Mouse (Mus musculus): ENCODE measurements around the gene Vps37b. TPM values are rescaled to one million over a fixed set of nuclear protein-coding genes. Genes with fewer than 3 reads are reported as not detected.
A peak's percentile ranks its signal among the peaks of the same experiment; 100 is the strongest.

Gene Vps37b
- total RNA-seq, 4 experiments from 2014 or later = 76.1 to 101 (median 91.9) TPM

DNA sequence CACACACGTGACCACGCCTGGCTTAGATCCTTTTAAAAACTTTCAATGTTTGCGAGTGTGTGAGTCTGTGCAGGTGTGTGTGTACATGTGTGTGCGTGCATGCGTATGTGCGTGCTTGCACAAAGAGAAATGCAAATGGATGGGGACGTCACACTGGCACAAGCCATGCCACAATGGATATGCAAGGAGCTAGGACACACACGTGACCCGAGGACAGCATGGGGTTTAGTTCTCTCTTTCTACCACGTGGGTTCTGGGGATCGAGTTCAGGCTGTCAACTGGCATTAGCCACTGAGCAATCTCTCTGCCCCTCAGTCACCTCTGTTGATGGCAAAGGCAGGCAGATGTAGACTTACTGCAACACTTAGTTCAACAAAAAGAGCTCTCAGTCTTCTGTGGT lies 10.4 kb downstream of the Vps37b start:
- DNase-seq = no peak

DNA sequence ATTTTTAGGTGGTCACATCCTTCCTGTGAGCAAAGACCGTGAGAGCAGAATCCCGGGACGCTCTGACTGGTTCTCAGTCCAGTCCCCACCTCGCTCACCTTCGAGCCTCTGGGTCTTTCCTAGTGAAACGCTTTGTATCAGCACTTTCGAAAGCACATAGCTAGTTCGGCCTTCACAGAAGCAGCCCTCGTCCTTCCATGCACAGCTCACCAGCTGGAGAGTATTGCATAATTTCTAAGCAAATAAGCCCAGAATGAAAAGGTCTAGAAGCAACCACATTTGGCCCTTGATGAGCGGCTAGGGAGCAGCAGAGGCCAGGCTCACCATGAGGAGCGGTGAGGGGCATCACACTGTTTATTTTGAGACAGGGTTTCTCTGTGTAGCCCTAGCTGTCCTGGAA lies 10.9 kb downstream of the Vps37b start:
- peak; percentile 66 for DNase-seq

DNA sequence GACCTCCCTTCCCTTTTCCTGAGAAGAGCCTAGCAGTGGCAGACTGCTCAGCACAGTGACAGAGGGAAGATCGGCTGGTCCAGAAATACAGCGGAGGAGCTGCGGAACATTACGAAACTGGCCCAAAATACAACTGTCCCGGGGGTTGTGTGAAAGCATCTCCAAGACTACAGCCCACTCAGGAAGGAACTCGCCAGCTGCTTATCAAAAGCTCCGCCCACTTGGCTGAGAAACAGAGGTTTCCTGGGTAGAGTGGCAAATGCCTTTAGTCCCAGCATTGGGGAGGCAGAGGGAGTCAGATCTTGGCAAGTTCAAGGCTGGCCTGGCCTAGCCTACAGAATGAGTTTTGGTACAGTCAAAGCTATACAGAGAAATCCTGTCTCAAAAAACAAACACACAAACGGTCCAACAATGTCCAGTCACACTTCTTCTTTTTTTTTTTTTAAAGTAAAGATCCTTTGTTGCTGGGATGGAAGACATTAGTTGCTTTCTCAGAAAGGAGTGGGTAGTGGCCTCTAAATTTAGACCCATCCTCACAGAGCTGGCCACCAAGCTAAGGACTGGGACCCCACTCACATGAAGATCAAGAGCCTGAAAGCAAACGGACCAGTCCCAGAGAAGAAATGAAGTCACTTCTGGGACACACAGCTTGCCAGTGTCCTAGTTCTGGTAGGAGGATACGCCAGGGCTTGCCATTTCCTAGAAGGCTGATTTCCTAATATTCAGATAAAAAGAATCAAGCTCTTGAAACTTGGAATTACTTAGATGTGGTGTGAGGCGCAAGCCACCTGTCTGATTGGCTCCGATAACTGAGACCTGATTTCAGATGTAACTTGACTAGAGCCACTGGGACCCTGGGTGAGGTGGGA lies 12.5 kb downstream of the Vps37b start:
- peak; percentile 85 for DNase-seq

DNA sequence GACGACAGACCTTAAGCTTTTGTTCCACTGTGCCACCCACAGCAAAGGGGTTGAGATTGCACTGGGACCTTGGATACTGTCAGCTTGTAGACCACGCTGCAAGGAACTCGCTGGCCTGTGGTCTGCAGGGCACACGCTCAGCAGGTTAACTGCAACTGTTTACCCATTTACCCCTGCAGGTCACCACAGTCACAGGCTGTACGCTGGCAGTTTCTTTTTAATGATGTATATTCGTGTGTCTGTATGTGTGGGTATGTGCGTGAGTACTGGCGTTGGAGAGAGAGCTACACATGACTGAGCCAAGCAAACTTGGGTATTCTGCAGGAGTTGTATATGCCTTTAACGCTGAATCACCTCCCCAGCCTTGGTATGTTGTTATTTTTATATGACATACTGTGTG lies 13.4 kb downstream of the Vps37b start:
- DNase-seq = no peak

DNA sequence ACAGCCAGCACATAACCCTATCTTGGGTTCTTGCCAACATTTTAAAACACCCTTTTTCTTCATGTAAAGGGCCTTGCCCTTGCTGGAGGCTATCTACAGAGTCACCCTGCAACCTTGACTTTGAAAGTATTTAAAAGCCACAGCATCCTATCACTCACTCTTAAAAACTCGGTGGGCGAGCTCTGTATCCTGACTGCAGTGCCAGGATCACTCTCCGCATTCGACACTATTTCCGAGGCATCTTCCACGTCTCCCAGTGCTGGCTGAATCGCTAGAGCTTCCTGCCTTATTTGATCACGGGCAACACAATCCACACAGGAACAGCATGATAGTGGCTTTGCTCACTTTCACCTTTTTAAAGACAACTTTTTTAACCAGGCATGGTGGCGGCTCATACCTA lies 14.1 kb downstream of the Vps37b start:
- no peak for DNase-seq

DNA sequence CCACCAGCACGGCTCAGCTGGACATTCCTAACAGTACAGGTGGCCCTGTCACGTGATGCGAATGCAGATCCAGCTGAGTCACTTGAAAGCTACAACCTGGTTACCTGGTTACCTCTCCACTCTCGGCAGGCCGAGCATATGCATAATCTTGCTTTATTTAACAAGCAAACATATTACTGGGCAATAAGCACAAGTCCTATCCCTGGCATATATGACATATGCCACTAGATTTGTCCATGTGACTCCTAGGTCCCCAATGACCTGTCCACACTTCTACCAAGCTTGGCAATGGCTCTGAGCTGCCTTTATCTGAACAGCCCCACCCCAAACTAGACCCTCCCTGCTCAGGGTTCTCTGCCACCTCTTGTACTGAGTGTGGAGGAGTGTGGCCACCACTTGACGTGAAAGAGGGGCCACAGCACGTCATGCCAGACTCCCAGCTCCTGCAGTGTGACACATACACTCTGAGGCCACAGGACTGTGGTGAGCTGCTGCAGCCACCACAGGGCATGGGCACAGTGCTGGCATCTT lies 15.7 kb downstream of the Vps37b start:
- no peak for DNase-seq

DNA sequence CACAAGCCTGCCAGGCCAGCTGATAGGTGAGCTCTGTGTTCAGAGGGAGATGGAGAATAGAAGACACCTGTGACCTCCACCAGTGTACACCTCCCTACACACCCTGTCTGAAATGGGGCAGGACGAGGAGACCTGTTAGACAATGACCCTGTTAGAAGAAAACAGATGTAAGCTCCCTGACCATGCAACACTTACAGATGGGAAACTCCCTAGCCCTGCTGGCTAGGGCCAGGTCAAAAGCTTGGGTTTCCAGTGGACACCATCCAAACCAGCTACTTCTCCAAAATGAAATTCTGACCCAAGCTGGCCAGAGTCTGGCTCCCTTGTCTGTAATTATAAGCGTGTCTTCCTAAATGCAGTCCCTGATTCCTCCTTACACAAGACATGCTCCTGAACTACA lies 16.3 kb downstream of the Vps37b start:
- no peak for DNase-seq

DNA sequence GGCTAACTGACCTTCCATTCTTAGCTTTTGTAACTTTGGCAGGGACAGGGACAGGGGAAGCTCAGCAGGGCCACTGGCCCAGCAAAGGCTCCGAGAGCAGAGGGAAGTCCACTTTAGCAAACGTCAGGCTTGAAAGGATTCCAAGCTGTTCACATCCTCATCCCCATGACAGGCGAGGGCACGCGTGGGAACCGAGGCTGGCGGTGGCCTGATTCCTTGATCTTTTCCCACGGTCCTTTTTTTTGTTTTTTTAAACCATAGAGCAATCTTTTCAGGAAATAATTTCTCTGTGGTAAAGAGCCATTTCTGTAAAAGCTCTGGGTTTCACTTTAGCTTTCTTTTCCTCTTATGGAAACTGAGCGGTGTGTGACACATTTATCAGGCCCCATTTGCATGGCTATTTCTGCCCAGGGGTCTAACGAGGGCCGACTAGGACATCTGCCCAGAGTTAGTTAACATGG lies 17.2 kb downstream of the Vps37b start:
- DNase-seq = peak; percentile 71

DNA sequence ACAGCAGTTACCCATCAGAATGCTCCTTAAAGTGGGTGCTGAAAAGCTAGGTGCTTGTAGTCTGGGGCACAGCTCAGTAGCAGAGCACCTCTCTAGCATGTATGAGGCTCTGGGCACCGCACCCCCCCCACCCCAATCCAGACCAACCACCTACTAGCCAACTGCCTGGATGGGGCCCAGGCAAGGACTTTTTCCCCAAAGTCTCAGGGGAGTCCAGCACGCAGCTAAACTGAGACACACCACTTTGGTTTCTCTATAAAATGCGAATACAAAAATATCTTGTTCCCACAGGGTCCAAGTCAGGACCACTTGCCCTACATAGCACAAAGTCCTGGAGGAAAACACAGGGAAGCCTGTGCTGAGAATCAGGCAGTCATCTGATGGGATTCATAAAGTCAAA lies 17.9 kb downstream of the Vps37b start:
- DNase-seq = no peak

DNA sequence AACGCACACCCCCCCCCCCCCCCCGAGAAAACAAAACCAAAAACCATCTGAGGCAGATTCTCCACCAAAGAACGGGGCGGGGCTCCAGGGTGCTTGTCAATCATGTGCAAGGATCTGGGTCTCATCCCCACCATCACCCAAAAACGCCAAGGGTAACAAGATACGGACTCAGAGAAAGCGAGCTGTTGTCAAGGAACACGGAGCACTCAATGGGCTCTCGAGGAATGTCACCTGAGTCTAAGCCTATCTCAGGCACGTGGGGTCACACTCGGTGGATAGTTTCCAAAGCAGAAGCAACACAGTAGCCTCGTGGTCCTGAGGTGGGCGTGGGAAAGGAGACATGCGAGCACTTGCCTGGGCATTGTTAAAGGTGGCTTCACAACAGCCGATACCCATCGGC lies 18.3 kb downstream of the Vps37b start:
- no peak for DNase-seq

DNA sequence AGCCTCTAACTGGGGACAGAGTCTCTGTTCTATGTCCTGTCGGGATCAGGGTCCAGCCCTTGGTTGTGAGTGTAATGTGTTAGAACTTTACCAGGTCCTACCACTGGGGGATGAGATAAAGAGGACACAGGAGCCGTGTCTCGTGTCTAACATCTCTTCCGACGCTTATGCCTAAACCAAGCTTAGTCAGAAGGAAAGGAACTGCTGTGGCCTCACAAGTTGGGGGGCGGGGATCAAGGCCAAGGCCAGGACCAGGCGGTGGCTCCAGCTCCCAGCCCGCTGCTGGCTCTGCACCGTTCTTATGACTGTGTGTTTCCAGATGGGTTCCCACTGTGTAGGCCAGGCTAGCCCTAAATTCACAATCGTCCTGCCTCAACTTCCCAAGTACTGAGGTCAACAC lies 19.2 kb downstream of the Vps37b start:
- DNase-seq = peak; percentile 68

DNA sequence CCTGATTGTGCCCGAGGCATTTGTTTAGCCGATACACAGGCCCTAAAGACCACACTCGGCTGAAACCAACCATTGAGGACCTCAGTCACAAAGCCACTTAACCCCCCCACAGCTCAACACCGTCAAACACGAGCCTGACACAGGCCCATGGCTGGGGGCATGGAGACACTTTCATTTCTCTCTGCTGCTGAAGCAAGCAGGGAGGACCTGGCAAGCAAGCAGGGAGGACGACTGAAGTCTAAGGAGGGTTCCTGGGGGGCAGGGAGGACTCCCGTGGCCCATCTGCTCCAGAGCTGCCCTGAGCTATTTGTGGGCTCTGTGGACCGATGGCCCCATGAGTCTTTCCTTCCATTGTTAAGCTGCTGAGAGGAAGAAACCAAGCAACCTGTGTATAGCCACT lies 20.1 kb downstream of the Vps37b start:
- DNase-seq = no peak

DNA sequence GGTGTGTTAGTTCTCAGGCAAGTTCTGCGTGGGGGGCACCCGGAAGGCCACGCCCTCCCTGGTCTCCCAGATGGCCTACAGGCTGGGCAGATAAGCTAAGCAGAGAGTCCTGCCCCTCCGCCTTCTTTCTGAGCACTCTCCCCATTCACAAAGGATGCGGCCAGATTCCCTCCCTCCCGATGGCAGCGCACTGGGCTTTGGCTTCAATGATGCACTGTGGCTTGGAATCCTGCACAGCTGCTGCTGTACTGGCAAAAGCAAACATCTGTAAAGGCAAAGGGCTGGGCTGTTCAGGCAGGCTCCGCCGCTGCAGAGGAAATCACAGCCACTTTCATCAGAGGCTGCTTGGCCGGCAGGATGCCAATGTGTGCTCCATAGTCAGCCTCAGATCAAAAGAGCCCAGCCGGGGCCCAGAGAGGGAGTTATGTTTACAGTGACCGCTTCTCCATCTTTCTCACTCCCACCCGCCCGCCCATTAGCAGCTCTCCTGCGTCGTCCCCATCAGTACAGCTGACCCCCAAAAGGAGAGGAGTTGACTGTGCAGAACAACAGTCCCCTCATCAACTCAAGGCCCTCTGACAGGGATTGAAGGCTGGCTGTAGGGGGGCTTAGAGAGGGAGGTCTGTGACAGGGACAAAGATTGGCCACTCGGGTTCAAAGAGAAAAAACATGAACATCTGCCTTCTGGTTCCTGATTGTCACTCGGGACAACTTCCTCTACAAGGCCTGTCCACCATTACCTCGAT lies 21.0 kb downstream of the Vps37b start:
- no peak for DNase-seq

DNA sequence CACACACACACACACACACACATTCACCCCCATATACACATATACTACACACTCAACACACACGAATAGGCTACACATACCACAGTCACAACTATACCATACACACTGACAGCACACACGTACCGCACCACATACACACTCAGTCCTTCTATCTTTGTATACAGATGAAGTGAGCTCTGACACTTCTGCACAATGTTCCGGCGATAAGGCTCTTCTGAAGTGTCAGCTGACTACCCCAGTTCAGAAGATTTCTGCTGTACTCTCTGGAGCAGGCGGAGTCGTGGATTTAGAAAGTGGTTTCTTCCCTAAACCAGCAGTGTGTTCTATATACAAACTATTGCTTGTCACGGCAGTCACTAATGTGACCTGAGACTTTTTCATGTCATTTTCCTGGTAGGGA lies 22.0 kb downstream of the Vps37b start:
- no peak for DNase-seq

DNA sequence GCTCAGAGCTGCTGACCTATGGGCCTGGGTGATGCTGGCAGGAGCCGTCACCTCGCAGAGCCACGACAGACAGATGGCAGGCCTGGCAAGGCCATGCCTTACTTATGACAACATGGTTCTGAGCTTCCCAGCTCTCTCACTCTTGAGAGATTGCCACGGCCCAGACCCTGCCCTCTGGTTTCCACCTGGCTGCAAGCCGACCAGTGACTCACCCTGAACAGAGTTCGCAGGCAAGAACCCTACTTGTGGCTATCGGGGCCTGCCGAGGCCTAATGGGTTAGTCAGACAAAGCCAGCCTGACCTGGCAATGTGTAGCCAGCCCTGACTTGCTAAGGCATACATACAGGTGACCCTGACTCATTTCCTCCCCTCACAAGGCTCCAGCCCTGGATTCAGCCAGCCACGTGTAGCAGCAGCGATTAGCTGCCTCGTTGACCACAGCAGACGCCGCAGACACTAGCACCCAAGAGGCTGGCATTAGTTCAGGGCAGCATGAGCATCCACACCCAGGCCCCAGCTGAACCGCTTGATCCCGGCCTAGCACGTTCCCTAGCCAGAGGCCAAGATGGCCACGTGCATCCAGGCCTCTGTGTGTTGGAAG lies 25.1 kb downstream of the Vps37b start:
- peak; percentile 98 for DNase-seq

DNA sequence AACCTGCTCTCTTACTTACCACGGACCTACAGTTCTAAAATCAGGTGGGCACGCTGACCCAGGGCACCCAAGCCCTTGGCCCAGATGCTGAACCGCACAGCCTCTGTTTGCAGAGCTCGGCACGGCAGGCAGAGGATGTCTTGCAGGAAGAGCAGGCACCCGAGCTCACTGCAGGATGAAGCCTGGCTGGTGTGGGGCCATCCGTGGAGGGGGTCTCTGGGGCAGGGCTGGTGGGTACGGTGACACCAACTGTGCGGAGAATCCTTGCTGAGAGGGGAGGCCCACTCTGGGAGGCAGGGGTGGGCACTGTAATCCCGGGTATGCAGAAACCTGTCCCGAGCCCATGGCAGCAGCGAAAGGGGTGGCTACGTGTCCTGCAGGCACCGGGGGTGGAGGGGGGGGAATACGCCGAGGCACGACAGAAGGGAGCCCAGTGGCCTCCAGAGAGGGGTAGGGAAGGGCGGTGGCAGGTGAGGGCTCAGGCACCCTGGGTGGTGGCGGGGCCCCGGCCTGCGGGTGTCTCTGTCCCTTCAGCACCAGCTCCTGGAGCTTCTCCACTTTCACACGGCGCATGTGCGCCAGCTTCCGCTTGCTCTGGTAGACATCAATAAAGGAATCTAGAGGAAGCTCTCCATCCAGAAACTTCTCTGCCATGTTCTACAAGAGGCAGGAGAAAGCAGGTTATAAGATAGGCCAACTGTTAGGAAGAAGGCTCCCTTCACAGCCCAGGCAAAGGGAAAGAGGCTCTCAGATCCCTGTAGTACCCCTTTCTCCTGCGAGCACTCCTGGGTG lies 25.8 kb downstream of the Vps37b start:
- no peak for DNase-seq

DNA sequence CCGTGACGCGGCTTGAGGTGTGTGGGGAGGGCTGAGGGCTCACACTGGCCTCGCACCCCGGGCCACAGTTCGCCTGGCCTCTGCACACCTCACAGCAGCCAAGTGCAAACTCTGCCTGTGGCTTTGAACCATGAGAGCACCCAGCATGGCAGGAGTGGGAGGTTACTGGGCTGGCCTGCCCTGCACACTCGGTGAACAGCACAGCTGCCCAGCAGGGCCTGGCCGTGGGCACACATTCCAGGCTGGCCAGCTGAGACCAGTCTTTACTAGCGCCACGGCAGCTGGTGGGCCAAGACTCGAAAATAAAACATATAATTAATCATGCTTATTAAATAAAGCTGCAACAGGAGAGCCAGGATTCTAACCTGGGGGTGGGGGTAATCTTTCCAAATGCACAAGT lies 26.5 kb downstream of the Vps37b start:
- no peak for DNase-seq

DNA sequence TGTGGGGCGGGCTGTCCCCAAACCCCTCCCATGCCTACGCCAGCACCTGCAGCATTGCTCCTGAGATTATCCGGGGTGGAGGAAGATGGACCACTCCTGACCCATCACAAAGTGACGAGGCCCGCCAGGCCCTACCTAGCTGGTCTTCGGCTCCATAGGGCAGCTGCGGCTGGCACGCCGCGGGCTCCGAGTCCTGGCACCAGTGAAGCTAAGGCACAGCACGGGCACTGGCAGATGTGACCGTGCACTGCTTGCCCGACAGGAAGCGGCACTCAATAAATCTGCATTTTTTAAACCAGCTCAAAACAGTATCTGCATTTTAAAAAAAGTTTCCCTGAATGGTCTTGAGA lies 26.9 kb downstream of the Vps37b start:
- DNase-seq = no peak

DNA sequence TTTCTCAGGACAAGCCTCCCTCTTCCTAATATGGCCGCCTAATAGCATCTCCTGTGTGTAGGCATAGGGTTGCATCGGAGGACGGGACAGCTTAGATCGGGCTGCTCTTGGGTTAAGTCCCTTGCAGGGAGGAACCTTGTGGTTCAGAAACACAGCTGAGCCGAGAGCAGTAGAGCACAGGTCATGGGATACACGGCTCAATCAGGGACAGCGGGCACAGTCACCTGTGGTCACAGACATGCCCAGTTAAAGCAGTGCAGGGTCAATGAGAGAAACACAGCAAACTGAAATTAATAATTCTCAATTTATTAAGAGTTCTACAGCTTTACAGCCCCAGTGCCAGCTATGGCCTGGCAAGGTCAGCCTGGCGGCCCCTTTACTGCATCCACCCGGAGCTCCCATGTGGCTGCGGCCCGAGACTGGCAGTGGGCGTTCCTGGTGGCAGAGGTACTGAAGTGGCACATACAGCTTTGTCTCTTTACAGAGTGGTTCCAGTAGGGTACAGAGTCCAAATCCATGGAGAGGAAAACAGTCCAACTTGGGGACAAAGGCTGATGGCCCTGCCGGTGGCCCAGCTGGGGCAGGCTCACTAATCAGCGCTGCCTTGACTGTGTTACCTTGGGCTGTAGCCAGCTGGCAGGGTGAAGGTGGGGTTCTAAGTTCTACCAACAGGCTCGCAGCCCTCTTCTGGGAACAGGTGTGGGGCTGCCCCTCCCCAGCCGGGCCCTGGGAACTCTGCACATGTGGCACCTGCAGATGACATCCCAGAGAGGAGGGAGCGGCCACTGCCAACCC lies 27.5 kb downstream of the Vps37b start:
- peak; percentile 71 for DNase-seq

DNA sequence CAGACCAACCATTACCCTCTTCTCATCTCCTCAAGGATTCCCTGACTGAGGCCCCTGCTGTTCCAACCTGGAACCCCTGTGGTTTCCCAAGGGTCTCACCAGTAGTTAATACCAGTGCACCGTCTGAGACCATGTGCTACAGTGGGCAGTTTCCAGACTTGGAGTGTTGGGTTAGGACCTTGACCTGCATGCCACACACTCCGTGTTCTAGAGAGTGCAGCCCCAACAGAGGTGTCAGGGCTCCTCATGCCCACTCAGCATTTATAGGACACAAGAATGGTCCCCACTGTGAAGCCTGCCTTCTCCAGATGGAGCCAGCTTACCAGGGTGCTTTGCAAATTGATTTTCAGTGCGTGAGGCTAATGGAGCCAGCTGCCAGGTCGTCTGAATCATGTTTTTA lies 28.7 kb downstream of the Vps37b start:
- no peak for DNase-seq

DNA sequence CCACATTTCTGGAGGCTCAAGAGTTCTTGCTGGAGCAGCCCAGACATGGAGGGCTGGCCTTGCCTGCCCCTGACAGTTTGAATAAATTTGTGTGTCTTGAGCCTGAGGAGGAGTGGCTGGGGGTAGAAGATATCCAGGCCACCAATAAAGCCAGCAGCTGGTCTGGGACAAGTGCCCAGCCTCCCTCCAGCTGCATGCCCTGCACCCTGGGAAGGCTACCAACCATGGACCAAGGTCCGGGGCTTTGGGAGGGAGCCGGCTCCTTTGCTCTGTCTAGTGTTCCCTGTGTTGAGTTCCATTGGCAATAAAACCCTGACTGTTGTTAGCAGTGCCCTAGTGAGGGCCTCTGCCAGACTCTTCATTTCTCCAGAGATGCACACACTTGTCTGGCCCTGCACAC lies 29.2 kb downstream of the Vps37b start:
- DNase-seq = peak; percentile 59

DNA sequence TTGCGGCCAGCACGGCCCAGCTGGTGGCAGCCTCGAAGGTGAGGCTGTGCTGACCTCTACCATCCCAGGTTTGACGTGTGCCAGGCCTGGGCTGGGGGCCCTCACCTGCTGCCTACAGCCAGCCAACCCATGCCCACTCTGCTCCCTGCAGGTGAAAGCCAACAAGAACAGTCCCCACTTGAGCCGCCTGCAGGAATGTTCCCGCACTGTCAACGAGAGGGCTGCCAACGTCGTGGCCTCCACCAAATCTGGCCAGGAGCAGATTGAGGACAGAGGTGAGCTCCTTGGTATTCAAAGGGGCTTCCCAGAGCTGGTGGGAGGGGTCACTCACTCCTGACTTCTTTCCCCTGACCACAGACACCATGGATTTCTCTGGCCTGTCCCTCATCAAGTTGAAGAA lies 30.8 kb downstream of the Vps37b start:
- no peak for DNase-seq
